Mouse (Mus musculus) layer of hippocampus, adult 9-11 months (tissue): ENCODE results near the gene Cd244a.

Source experiments
- DNase-seq: peaks from one replicate; pipeline ENCODE4 v3.0.0; 2022

The Cd244a gene

GRCm38 (mm10) chr1:171604686-171605085, 45.7 kb downstream of the Cd244a start:
- DNase-seq, result no peak

DNA sequence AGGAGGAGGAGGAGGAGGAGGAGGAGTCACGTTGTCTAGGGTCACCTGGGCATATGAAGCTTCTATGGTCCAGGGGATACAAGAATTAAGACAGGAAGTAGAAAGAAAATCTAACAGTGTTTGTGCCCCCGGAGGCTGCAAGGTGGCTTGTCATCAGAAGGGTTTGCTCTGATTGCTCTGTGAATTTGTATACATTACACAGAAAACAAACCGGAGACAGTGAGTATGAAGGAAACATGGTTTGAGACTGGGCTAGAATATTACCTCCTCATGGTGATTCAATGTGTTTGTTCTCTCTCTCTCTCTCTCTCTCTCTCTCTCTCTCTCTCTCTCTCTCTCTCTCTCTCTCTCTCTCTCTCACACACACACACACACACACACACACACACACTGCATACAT, 47.7 kb downstream of the Cd244a start:
- DNase-seq, result no peak

GRCm38 (mm10) chr1:171607176-171607575, 48.2 kb downstream of the Cd244a start, which contains the start of gene Ly9:
Ly9 (minus strand) TSS chr1:171607410.
- DNase-seq, result no peak

DNA sequence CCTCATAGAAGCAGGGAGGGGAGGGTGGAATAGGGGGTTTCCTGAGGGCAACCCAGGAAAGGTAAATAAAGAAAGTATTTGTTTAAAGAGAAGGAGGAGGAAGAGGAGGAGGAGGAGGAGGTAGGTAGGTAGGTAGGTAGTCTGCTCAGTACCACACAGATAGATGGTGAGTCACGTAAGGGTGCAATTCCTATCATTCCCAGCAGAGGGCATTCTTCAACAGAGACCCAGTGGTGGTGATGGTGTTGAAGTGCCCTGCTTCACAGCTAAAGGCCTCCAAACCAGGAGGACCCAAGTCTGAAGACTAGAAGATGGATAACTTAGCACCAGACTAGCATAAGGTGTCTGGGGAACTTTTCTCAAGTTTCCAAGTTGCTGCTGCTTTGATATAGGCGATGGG, 51.0 kb downstream of the Cd244a start:
- DNase-seq, result no peak

GRCm38 (mm10) chr1:171610781-171611180, 51.8 kb downstream of the Cd244a start:
- no peak for DNase-seq

GRCm38 (mm10) chr1:171613962-171614361, 55.0 kb downstream of the Cd244a start:
- DNase-seq, result no peak

DNA sequence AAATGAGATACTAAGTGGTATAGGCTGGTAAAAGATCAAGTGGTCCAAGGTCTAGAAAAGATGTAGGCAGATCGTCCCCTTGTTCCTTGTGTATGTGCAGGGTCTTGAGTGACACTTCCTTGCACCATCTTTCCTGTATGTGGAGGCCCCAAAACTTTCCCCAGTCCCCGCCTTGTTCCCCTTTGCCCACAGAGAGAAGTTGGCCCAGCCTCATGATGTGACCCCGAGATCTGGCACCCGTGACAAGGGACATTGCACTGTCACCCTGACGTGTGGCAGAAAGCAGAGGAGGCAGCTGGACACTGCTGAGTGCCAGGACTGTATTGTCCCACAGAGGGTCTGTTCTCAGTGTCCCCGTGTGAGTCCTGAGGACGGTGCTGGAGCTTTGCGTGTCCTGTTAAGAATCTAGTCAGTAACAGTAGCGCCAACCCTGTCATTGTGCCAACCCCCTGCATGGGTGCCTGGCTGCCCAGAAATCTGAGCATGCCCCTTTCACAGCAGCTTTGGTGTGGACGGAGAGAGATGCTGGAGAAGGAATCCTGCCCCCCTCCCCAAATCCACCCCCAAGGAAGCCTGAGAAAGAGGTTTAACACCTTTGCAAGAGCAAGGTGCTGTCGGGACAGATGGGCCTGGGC, 58.0 kb downstream of the Cd244a start:
- peak; percentile 77 for DNase-seq

DNA sequence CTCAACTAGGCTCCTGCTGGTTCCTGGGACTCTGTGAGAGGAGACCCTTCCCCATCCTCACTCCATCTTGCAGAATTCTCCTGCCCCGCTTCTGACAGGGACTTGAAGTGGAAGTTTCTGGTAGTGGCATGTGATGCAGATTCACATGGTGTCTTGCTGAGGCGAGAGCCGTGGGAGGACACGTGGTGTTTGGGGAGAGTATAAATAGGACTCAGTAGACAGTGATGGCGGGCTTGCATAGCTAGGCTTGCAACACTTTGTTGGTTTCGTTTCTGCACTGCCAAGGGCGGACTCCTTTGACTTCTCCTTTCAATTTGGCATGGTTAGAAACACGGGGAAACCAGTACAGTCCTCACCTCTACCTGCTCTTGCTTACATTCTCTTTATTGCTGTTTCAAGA, 60.0 kb downstream of the Cd244a start:
- DNase-seq, result peak; percentile 86

GRCm38 (mm10) chr1:171619645-171620044, 60.7 kb downstream of the Cd244a start:
- DNase-seq, result no peak

DNA sequence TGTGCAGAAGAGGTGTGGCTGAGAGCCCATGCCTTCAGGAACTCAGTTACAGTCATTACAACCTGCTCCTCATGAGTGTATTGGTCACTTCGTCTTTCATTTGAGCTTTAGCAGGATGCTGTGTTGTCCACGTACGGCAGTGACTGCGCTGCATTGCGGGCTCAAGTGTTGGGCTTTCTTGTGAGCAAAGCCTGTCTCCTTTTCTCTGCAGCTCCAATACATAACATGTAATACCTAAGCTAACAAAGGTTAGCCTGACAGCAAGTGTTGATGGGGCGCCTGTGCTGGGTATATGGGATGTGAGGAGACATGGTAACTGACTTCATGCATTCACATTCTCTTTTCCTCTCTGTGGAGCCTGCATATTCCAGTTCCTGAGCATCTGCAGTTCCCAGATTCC, 61.1 kb downstream of the Cd244a start:
- DNase-seq, result no peak

DNA sequence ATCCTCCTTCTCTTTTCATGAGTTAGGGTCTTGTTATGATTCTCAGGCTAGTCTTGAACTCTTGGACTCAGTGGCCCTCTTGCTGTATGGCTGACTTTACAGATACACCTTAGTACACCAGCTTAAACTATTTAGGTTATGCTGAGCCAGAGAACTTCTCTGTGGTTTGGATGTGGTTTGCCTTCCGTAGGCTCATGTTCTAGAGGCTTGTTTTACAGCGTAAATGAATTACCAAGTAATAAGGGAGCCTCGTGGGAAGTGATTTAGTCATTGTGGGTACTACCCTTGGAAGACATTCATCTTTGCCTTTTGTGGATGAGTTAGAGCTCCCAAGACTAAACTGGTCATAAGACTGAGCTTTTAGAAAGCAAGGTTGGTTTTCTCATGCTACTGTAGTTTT, 68.8 kb downstream of the Cd244a start:
- DNase-seq, result no peak

- DNase-seq, result no peak
Observed at GRCm38 (mm10) chr1:171629168-171629567, 70.2 kb downstream of the Cd244a start.

DNA sequence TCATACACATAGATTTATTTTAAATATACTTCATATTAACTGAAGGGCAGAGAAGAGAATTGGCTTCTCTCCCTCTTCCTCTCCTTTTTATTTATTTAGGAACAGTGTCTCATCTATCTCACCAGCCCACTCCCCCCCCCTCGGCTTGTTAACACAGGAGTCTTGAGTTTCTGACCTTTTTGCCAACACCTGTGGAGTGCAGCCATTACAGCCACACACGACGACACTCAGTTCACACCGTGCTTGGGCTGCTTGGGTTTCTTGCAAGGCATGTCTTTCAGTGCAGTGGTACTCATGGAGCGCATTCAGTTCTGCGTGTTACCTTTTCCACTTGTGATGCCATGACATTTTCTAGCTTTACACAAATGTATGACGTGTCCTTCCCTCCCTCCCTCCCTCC, 71.0 kb downstream of the Cd244a start:
- no peak for DNase-seq

GRCm38 (mm10) chr1:171630912-171631311, 71.9 kb downstream of the Cd244a start:
- DNase-seq, result peak; percentile 53

- peak; percentile 74 for DNase-seq
Observed at GRCm38 (mm10) chr1:171631447-171631846, 72.5 kb downstream of the Cd244a start.

DNA sequence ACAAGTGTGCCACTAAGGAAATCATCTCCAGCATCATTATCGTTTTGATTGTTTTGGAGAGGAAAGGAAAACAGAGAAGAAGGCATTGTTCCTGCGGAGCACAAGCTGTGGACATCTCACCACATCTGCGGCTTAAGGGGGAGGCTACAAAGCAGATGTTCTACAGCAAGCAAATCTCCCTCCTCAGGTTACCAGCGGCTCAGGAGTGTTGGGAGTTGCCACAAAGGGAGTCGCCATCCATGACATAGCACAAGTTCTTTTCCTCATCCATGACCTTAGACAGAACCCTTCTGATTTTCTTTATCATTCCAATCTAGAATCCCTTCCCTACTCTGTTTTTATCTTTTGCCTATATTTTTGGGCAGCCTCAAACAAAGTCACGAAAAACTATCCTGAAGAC, 76.7 kb downstream of the Cd244a start:
- DNase-seq, result no peak

- DNase-seq, result peak; percentile 43
Observed at GRCm38 (mm10) chr1:171637101-171637500, 78.1 kb downstream of the Cd244a start.

DNA sequence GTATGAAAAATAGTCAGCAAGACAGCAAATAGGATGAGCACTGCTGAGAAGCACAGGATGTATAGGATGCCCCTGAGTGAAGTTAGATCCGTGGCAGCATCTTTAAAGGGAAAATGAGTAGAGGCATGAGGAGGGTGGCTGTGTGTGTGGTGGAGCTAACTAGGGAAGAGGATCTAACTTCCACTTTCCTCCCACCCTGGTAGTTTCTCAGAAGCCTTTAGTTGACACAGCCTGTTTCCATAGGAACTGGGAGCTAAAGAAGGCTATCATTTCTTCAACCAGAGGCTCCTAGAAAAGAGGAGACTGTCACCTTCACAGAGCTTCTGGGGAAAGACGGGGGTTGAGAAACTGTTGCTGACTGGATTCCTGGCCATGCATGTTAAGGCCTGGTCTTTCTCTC, 79.7 kb downstream of the Cd244a start:
- DNase-seq, result no peak

DNA sequence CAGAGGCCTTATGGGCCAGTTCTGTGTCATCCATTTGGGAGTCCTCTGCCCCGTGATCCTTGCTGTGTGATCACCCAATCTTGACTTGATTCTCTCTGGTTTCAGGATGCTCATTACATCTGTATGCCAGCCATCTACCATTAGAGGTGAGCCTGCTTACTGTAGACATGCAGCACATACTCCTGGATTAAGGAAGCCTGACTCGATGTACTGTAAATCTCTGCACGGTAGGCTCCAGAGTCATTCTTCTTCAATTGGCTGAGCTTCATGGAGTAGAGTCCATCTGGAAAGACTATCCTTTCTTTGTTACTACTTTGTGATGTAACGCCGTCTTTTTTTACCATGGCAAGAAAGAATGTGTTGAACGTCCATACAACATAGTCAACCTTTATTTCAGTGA, 81.8 kb downstream of the Cd244a start:
- no peak for DNase-seq

- DNase-seq, result no peak
Observed at GRCm38 (mm10) chr1:171643612-171644011, 84.6 kb downstream of the Cd244a start.

DNA sequence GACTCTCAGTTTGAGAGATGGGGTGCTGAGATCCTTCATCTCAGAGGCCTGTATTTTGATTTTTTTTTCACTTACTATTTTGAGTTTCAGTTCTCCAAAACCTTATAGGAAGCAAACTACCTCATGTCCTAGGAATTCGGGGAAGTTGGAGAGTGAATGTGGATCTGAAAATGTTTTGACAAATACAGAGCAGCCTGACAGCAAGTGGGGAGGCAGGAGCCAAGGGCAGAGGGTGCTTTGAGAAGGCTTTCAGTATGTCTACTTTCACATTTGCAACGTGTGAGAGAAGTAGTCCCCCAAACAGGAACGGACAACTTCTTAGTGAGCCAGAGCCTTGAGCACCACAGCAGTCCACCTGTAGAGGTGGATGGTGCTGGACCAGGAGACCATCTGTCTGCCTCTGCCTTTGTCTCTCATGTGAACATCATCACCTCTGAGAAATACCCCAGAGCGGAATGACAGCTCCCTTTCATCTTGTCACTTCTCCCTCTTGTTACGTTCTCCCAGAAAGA, 87.5 kb downstream of the Cd244a start:
- no peak for DNase-seq

GRCm38 (mm10) chr1:171647716-171648115, 88.7 kb downstream of the Cd244a start:
- DNase-seq, result no peak

- no peak for DNase-seq
Observed at GRCm38 (mm10) chr1:171648840-171649239, 89.8 kb downstream of the Cd244a start.

GRCm38 (mm10) chr1:171652734-171653133, 93.7 kb downstream of the Cd244a start, which contains the start of gene Slamf7:
Slamf7 (minus strand) TSS chr1:171653035.
- DNase-seq, result no peak

GRCm38 (mm10) chr1:171658561-171658991, 99.6 kb downstream of the Cd244a start:
- DNase-seq, result peak; percentile 43
